Mouse (Mus musculus): Measurements from ENCODE around the gene Guk1.
"Not testable (repeated sequence)": the region's sequence is repeated elsewhere in the genome, so short reads cannot be mapped to it uniquely, and the experiment has no call there.

Gene Guk1

DNA sequence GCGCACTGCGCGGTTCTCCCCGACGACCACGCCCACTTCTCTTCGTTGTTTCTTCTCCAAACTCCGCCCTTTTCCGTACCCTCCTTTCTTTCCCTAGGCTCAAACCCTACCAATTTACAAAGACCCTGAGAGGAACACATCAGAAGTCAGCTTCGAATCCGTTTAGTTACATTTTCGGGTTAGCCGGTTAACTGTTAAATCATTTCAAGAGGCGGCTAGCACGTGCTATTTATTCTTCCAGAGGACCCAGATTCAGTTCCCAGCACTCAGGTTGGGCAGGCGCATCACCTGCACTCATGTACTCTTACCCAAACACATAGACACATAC, at the start of gene Guk1:
Guk1 (minus strand) TSS at position 154 of the 328 bp plus-strand sequence.
- no peak for DNase-seq (ENCODE audit: low read depth, low spot score)

DNA sequence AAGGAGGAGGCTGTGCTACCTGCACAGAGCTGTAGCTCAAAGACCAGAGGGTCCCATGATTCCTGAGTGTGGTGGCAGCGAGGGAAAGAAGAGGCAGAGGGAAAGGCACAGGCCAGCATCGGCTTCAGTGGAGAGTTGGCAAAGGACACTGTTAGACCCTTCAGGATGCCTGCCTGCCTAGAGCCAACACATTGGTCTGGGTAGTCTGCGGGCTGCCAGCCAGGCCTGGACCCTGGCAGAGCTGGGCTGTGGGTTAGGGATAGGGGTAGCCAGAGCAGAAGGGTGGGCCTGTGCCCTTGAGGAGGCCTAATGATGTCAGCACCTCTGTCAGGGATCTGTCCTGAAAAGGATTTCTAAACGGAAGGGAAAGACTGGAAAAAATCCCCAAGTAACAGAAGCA, 47.8 kb upstream of the Guk1 start:
- no peak for DNase-seq (ENCODE audit: low read depth, low spot score)

DNA sequence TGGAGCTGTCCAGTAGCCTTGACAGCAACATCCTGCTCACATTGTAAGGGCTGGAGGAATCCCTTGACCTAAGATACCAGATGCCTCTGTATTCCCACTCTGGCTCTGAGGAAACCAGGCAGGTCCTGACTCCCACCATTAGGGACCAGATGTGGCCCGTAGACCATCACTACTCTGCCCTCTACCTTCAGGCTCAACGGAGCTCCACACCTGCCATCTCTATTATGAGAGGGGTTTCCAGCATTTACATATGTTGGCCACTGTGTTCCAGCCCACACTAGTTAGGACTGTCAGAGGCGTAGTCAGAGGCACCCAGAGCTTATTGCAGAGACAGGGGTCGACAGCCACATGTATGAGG, 47.4 kb upstream of the Guk1 start:
- DNase-seq (ENCODE audit: low read depth, low spot score), result no peak

DNA sequence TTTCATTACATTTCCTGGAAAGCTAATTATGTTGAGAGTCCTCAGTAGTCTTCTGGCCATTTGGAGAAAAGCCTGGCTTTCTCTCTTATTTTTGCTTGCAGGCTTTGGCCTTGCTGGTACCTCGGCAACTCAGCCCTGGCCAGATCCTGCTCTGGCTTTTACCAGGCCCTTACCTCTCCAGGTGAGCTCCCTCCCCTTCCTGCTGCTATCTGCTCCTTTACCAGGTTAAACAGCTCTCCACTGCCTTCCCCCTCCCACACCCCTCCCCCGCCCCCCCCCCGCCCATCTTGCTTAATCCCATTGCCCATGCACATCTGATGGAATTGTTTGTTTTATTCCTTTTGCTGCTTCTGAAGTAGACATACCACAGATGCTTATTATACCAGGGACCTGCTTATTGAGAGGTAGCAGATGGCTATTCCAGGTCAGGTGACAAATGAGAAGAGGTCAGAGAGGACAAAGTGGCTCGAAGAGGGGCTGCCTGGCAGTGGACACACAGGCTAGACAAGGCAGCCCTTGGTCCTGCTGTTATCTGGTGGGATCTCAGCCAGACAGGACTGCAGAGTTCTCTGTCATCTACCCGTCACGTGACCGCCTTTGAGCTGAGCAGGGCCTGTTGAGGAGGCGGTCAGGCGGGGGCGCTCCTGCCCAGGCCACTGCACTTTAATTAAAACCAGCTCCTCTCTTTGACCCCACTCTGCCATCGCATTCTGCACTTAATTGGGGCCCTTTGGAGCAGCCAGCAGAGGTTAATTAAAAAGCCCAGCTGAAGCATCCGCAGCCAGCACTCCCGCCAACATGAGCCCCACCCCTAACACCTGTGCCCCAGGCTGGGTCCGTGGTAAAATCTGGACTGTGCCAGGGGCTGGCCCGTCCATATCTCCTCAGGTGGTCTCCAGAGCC, 46.8 kb upstream of the Guk1 start:
- DNase-seq (ENCODE audit: low read depth, low spot score), result peak; percentile 86

DNA sequence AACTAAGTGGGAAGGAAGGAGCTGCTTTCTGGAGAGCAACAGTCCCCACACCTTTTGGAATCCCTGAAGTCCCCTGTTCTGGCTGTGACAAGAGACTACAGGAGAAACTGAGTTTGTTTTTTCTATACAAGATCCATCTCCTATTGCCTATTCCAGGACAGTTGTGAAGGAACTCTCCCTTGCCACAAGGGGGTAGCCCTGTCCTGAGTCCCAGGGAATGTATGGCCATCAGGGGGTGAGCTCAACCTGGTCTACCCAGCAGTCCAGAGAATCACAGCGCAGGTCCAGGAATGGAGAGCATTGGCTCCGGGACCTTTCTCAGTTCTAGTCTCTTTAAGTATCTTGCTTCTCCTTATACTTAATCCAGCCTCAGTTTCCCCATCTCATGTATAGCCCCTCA, 40.8 kb upstream of the Guk1 start:
- no peak for DNase-seq (ENCODE audit: low read depth, low spot score)

DNA sequence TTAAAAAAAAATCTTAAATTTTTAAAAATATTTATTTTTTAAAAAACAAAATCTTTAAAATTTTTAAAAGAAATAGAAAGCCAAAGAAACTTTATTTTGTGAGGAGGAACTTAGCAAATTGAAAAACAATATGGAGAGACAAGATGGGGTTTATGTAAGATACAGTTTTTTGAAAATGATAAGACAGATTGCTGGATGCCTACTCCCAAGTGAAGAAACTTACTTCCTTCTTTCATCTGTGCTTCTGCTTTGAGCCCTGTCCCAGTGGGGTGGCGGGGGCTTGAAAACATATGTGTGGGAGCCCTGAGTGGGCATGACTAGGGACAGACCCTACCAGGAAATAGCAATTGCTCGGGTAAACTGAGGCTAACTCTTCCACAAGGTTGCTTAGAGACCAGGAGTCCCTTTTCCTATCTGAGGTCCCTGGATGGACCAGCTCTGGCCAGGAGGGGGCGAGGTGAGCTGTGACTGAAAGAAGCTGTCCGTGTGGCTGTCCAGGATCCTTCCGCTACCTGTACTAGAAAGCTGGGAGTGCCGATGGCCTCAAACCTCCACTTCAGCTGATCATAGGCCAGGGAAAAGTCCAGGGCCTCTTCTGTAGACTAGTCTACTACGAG, 38.2 kb upstream of the Guk1 start:
- DNase-seq (ENCODE audit: low read depth, low spot score), result peak; percentile 75

DNA sequence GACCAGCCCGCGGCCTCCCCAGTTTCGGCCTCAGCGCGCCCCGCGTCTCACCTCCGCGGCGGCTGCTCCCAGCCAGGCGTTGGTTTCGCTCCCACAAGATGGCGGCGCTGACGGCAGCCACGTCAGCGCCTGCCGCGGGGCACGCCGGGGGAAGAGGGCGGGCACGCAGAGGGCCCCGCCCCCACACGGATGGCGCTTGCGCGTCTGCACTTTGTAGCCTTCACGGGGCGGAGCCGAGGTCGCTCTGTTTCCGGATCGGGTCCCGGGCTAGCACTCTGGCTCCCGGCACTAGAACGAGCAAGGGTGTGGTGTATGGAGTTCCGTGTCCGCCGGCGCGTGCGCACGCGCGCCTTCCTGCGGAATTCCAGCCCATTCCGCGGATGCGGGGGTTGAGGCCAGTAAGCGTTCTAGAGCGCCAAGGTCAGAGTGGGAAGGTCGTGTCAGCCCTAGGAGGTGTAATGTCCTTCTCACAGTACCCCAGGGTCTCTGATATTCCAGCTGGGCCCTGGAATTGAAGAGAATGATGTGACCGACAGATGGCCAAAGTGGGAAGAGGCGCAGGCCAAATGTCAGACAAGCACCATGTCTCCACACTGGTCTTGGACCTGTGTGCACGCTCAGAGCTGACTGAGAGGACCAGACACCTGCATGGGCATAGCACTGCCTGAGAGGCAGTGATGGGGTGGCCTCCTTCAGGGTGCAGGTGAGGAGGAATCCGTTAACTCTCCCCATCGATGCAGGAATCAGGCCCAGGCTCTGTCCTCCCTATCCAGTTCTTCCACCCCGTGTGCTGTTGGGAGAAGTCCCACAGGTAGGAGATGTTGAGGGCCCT, 36.3 kb upstream of the Guk1 start, which contains the start of gene Arf1:
Arf1 (minus strand) TSS at position 149 of the 832 bp plus-strand sequence.
- DNase-seq (ENCODE audit: low read depth, low spot score), result peak; percentile 98

DNA sequence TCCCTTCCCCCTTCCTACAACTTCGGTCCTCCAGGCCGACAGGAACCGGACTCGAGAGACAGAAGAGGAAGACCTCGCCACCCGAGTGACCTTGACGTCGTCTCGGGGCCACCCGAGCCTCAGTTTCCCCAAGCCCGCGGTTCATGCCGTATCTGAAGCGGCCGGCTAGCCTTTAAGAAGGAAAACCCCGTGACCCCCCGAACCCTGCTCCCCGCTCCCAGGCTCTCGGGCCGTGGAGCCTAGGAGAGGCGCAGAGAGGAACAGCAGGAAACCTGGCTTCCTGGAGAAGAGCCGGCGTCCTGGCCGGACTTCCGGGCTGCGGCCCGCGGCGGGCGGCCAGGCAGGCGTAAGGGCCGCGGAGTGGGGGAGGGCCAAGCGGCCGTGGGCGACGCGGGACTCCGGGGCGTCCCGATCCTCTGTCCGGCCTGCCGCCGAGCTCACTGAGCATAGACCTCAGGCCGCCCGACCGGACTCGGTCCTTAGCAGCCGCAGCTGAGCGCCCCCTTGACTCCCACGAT, 35.7 kb upstream of the Guk1 start:
- no peak for DNase-seq (ENCODE audit: low read depth, low spot score)

DNA sequence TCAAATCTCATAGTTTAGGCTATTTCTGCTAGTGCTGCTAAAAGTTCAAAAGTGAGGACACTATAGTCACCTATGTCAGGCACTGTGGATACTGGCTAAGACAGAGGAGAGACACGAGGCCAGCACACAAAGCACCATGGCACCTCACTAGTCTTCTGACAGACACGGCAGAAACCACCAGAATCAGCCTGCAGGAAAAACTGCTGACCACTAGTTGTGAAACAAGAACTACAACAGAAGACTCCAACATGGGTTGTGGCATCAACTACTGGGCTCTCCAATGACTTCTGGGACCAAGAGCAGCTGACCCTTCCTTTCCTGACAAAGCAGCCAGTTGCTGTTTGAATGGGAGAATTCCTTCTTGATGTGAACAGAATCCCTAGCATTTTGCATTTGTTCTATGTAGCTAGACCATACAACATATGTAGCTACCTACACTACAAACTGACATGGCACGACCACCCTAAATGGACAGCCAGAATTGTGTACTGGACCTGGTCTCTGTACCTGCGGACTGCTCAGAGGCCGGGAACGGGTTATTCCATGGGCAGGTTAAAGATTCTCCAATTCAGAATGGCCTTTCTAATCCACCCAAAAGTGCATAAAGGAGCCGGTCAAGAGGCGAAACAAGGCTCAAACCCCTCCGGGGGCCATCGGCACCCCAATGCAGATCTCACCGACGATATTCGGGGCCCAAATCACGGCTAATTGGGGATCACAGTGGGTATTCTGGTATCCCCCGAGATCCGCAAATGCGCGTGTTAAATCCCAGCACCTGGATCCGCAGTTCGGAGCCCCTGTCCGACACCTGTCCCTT, 35.0 kb upstream of the Guk1 start:
- DNase-seq (ENCODE audit: low read depth, low spot score), result peak; percentile 25

DNA sequence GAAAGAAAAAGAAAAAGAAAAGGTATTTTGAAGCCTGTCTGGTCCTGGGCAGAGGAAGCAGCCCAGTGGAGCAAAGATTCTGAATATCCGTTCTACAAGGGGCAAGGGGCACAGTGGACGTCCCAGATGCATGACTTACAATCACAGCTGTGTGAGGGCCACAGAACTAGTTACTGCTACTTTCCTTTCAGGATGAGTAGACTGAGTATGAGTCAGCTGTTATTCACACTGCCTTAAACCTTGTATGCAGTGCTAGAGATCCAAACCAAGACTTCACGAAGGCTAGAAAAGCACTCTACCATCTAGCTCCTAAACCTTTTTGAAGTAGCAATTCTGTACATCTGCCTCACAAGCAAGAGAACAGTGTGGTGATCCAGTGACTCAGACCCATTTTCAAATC, 34.2 kb upstream of the Guk1 start:
- DNase-seq (ENCODE audit: low read depth, low spot score), result peak; percentile 31

DNA sequence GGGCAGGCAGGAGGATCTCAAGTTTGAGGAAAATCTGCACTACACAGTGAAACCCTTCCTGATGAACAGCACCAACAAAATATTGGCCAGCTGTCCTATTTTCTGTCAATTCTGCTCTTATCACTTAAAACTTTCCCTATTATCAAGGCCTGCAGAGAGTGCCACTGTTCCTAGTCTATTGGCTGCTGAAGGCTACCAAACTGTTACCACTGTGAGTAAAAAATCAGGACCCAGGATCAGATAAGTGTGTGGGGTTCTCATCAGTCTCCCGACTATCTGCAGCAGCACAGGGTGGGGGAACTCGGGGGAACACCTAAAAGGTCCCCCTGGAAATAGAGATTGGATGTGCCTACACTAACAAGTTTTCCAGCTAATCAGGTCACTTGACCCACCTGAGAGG, 33.2 kb upstream of the Guk1 start:
- no peak for DNase-seq (ENCODE audit: low read depth, low spot score)

DNA sequence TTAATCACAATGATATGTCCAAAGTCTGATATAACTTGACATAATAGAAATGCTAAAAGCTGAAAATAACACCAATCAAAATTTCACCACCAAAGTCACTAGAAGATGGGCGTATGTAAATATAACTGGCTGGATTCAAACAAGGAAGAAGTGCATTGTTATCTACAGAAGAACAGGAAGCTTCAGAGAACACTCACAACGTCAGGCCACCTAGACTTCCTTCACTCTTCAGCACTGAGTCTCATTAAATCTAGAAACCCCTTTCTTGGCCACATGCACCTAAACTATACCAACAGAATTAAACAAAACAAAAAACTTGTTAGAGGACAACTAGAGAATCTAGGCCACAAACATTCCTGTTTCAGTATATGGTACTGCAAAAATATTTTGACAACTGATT, 32.5 kb upstream of the Guk1 start:
- no peak for DNase-seq (ENCODE audit: low read depth, low spot score)

DNA sequence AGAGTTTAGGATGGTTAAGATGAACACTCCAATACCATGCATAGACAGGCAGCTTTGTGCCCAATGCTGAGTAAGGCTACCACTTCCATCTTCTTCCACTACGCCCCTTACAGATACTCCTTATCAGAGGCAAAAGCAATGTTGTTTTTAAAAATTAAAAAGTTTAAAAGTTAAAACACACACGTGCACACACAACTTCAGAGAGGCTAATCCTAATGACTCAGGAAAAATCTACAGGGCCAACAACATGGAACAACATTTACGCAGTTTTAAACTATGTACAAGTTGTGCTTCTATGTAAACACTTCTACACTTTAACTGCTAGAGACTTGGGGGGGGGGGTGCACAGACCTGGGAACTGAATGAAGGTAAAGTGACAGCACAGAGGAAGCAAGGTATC, 32.0 kb upstream of the Guk1 start:
- no peak for DNase-seq (ENCODE audit: low read depth, low spot score)

DNA sequence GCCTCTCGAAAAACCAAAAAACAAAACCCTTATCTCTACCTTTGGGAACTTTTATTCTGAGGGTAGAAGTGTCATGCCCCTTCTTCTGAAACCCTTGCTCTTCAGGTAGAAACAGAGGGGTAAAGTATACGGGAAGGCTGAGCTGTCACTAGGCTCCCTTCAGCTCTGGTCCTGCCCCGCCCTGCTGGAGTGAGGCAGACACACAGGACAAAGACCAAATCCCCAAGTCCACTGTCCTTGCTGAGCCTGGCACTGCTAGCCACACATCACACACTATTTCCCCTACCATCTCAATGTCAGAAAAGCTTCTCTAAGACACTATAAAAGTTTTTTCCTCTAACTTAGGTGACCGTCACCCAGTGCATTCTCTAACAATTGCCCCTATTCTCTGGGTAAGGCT, 30.3 kb upstream of the Guk1 start:
- DNase-seq (ENCODE audit: low read depth, low spot score), result no peak

DNA sequence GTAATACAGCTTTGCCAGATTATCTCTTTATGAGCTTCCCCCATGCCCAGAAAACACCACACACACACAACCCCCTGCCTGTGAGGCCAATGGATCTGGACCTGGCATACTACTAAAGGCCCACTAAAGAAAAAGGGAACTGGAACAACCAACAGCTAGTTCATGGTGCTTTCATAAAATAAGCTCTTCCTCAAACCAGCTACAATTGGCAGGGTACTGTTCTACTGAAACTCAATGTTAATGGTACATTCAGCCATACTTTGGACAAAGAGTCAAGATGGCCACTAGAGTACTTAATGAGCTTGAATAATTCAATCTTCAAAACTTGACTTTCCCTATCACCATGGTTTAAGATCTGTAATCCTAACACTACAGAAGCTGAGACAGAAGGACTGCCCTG, 29.6 kb upstream of the Guk1 start:
- no peak for DNase-seq (ENCODE audit: low read depth, low spot score)

DNA sequence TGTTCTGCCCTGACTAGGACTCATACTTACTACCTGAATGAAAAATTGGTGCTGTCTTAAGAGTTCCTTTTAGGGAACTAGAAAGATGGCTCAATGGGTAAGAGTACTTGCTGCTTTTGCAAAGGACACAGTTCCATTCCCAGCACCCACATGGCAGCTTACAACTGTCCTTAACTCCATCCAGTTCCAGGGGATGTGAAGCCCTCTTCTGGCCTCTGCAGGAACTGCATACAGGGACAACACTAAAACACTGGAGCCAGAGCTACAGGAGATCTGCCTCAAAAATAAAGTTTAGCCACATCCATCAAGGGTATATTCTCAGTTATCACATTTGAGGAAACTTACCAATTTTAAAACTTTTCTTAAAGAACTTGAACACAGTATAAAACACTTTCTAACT, 27.1 kb upstream of the Guk1 start:
- DNase-seq (ENCODE audit: low read depth, low spot score), result no peak

DNA sequence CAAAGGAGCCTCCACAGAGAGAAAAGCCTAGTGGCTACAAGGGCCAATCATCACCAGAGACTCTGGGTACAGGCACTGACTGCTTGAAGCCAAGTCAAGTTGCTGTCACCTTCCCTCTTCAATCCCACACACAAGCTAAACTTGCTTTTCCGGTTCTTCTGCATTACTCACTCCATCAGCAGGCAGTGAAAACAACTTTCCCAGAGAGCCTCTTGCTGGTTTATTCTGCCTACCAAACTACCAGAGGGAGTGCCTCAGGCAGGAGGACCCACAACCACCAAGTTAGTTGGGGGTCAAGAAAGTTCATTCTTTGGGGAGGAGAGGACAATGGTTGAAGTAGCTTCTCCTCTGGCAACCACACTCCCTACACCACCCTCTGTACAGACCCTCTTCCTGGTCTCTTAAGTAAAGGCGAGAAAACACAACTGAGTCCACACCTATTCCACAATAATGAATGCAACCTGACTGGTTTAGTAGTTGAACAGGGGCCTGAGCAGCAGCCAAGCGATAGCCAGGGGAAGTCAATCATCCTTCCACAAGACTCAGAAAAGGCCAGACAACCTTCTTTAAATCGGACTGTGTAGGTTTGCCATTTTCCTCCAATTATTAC, 26.5 kb upstream of the Guk1 start:
- DNase-seq (ENCODE audit: low read depth, low spot score), result peak; percentile 68

DNA sequence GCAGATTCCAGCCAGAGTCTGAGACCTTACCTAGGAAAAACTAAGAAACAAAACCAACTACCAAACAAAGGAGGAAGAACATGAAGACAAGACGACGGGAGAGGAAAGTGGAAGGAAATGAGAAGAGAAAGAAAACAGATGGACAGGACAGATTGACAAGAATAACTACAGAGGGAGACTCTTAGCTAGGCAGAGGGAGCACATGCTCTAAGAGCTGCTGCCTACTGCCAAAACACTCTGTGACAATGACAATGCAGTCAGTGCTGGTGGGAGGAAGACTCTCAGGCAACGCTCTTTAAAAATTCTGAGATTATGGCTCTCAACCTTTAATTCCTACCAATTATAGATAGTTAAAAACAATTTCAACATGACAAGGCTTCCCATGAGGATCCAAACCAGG, 24.9 kb upstream of the Guk1 start:
- DNase-seq (ENCODE audit: low read depth, low spot score), result peak; percentile 86

DNA sequence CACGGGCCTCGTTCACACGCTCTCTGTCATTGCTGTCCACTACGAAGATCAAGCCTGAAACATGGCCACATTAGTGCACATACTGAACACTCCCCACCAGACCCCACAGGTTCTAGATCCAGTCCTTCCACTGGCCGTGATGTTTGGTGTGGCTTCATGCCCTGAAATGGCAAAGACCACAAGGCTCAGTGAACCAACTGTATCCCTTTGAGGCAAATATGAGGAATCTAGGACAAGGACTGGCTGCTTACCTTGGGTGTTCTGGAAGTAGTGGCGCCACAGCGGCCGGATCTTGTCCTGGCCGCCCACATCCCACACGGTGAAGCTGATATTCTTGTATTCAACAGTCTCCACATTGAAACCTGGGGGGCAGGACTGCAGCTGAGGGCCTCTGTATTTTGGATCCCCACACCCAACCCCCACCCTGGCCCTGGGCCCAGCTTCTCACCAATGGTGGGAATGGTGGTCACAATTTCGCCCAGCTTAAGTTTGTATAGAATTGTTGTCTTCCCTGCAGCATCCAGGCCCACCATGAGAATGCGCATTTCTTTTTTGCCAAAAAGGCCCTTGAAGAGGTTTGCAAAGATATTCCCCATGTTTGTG, 21.0 kb upstream of the Guk1 start:
- DNase-seq (ENCODE audit: low read depth, low spot score), result no peak

DNA sequence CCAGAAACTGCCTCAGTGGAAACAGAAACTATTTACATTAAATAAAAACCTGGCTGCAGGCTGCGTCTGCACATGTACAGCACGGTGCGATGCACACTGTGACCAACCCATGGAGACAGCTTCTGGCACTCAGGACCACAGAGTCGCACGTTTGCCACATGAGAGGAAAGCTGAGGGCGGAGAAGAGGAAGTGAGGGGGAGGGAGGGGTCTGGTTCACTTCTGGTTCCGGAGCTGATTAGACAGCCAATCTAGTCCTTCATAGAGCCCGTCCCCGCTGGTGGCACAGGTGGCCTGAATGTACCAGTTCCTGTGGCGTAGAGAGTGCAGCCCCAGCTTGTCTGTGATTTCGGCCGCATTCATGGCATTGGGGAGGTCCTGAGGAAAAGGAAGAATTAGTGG, 20.3 kb upstream of the Guk1 start:
- not testable (repeated sequence) for DNase-seq (ENCODE audit: low read depth, low spot score)

DNA sequence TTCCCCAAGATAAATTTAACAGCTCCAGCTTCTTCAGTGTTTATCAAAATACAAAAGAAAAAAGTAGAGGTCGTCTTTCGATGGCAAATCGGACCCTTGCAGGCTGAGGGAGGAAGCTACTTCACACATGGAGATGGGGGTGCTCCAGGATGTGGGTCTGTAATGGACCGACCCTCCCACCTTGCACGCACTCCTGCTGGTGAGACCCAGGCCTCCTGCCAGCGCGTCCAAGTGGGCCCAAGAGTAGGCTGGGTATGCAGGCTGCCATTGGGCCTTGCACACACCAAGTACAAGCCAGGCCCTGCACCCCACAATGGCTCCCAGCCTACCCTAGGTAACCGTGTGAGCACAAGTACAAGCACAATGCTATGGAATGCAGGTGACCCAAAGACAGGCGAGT, 19.5 kb upstream of the Guk1 start:
- DNase-seq (ENCODE audit: low read depth, low spot score), result not testable (repeated sequence)
